Mouse (Mus musculus): ENCODE measurements around the gene Map9.
A peak's percentile ranks its signal among the peaks of the same experiment; 100 is the strongest.
"Not testable (repeated sequence)": the region's sequence is repeated elsewhere in the genome, so short reads cannot be mapped to it uniquely, and the experiment has no call there.

The Map9 gene

DNA sequence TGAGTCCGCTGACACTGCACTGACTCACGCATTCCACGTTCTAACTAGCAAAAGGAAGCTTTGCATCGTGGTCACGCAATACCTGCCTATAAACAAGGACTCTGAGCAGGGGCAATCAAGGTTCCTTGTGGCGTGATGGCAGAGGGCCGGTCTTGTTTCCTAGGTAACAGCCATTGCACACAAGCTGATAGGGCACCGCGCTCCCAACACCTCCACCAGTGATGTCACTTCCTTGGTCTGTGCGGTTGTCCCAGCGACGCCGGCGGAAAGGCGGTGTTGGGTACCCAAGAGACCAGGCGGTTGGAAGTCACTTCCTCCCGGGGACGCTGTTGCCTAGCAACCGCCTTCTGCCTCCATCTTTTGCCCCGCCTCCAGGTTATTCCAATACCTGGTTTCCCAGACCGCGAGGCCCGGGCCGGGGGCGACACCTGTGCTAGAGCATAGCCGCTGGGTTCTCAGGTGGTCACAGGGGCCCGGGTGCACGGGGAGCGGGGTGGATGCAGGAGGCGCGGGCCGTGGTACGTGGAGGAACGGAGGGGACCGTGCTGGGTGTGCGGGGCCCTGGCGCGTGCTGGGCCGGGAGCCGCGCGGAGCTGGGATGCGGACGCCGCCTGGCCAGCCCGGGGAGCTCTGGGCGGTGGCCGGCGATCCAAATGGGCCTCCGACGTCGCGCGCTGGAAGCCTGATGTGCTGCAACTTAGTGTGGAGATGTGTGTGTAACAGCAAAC is at the start of gene Map9:
Gene Map9, plus strand, starts transcription at position 248 of the 728 bp plus-strand sequence.
- peak; percentile 100 for DNase-seq

DNA sequence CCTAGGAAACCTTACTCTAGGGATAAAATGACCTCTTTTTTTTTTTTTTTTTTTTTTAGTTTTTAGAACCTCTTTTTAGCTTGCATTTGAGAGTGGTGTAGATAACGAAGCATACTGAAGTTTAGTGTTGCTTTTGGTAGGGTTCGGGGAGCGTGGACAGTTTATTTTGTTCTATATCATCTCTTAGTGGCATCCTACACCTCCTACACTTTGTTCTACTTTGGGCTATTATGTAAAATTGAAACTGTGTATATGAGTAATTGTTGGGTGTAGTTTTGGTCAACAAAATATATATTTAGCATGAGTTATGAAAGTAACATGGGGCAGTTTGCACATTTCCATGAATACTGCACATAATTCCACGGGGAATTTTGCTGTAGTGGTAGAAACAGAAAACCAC is 42.1 kb upstream of the Map9 start:
- no peak for DNase-seq

DNA sequence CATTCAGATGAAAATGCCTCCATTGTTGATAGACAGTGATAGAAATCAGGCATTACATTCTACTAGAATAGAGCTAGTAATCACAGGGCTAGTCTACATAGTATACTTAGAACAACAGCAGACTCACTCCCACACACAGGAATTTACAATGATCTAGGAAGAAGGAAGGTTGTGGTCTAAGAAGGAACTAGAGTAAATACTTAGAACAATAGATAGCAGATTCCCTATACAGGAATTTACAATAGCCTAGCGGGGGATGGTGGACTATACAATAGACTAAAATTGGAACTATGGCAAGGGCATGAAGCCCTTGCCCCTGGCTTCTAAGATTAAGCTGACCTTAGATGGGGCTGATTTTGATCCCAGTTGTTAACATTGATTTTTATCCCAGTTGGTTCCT is 31.1 kb upstream of the Map9 start:
- not testable (repeated sequence) for DNase-seq

DNA sequence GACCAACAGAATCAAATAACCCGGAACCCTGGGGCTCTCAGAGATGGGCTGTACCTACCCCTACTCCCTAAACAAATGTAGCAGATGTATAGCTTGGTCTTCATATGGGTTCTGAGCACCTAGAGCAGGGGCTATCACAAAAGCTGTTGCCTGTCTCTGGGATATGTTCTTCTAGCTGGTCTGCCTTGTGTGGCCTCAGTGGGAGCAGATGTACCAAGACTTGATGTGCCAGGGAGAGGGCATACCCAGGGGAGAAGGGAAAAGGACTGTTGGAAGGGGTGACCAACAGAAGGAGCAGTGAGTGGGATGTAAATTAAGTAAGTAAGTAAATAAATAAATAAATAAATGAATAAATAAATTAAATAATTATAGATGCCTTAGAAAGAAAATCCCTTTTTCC is 25.8 kb upstream of the Map9 start:
- DNase-seq: peak; percentile 75

DNA sequence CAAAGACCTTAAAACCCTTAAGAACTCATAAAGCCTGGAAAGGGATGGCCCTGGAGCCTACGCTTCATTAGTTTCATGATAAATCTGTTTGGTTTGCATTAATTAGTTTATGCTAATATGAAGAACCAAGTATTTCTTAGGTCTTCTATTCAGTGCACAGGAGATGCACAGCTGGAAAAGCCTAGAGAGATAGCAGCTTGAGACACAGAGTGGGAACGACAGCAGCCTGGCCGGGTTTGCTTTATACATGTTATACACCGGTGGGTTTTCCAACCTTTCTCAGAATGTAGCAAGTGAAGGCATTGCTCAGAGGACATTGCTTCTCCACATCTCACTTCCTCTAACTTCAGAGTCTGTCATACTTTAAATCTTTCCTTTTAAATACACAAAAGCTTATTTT is 25.3 kb upstream of the Map9 start:
- DNase-seq: no peak

DNA sequence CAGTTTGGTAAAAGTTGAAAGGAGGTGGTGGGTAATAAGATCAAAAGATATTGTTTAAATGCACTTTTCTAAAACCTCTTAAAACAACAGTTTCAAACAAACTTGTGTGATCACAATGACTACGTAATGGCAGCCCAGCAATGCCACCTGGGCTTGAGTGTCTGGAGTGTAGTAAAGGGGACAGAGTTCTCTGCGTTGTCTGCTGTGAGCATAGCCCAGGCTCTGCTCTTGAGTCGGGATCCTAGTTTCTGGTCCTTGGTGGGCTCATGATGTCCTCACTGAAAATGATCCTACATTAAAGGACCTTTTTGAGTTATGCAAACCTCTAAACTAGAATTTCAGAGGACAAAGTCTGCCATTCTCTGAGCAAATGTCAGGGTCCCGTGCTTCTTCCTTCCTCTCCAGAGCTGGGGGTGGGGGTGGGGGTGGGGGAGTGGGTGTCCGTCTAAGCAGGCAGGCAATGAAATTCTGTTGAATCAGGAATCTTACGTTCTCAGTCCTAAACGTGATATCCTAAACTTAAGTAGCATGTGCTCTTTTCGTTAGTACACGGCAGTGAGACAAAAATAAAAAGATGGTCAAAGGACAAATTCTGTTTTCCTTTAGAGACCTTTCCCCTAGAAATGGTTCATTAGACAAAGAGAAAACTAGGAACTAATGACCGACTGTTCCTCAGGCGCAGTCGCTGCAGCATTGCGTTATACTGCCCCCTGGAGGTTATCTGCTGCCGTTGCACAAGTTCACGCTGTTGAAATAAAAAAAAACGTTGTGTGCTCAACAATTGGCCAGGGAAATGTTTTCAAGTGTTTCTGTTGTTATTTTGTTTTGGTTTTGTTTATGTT is 24.5 kb upstream of the Map9 start:
- no peak for DNase-seq

DNA sequence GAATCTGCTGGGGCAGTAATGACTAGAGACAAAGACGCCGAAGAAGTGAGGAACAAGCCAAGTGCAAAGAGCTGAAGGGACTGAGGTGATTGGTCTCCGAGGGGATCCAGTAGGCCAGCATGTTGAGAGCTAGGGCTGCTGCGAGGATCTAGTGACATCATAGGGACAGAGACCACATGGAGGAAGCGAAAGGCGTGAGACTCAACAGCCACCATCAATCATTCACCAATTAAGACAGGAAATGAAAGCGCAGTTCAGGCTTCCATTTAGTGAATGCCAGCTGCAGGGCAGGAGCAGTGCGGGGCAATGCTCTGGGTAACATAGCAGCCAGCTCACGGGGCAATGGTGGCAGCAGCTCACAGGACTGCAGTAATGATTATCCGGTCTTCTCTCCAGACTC is 17.7 kb upstream of the Map9 start:
- peak; percentile 81 for DNase-seq

DNA sequence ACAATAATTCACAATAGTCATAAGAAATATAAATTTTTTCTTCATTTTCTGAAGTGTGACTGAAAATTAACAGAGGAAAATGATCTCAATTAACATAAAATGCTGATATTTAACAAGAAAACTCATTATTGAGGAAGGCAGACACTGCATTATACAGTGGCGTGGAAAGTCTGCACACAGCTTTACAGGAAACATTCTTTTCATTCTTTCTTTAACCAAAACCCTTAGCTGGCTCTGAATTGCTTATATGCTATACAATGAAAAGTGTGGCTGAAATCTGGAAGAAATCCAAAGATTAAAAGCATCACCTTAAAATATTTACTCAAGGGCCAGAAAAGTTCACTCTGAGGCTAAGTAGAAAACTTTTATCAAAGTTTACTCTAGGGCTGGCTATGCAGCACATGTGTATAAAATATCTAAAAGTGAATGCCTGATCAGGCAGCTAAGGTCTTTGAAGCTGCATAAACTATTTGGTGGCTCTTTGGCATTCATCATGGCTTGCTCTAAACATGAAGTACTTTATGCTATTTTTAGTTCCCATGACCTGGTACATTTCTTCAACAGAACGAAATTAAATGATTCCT is 9.5 kb upstream of the Map9 start:
- DNase-seq: peak; percentile 55

DNA sequence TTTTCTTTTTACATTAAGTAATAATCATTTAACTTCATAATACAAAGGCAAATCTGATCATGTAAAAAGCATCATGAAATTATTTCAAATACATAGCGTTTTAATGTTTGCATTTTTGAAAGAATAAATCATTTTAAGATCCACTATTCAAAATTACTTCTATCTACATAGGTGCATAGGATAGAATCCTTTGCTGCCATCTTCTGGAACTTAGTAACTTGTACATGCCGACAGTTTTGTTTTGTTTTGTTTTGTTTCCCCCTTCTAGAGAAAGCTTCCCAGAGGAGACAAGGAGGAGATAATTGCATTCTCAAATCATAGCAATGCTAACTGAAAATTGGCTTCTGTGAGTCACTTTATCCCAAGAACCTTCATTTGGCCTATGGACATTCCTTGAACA is 7.5 kb upstream of the Map9 start:
- no peak for DNase-seq

DNA sequence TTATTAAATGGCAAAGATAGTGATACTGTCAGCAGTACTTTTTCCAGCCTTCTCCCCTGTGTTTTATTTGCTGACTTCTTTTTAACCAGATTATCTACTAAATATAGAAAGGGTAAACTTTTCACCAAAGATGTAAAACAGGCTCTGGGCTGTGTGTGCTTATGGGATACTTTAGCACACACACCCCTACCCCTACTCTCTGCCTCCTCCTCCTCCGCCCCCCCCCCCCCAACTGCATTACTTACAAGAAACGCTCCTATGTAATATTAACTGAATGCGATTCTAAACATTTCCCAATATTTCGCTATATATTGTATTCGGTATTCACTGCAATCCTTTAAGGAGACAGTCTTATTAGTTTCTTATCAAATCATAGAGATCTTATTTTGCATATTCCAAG is 504 bp upstream of the Map9 start:
- no peak for DNase-seq

DNA sequence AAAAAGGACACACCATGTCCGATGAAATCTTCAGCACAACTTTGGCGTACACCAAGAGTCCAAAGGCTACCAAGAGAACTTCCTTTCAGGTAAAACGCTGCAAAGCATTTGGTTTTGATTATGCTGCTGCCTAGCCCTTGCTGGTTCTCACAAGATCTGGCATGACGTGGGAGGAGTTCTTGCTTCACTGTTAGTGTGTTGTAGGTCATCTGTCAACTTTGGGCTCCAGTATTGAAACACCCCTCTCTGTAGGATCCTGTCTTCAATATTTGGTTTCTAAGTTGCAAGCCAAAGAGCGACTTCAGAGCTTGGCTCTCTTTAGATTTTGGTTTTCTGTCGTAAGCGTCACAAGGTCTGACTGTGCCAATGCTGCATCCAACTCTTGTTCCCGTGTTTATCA is 1.2 kb downstream of the Map9 start:
- peak; percentile 53 for DNase-seq

DNA sequence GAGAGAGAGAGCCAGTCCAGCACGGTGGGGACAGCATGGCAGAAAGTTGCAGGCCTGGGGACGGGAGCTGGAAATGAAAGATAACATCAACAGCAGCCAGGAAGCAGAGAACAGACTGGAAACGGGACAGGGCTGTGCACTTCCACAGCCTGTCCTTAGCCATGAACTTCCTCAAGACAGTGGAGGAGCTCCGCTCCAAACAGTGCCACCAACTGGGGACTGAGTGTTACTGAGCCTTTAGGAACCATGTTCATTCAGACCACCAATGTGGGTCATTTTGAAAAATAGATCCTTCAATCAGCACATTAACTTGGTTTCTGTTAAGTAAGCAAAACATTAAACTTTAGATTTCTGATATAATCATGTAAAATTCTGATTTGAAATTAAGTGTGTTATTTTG is 4.6 kb downstream of the Map9 start:
- DNase-seq: peak; percentile 64

DNA sequence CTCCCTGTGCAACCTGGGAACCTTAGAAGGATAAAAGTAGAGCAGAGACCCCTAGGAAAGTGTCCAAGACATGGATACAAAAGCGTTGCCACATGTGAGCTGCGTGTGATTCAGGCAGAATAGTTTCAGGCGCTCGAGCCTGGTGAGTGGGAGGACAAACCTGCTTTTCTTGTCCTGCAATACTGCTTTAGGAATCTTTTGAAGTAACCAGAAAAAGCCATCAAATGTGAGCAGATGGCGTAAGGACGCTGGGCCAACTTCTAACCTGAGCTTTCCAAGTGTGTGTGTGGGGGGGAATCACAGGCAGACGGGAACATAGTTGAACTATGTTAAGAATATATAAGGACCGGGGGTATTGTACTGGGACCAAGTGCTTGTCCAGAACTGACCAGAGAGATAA is 6.7 kb downstream of the Map9 start:
- no peak for DNase-seq

DNA sequence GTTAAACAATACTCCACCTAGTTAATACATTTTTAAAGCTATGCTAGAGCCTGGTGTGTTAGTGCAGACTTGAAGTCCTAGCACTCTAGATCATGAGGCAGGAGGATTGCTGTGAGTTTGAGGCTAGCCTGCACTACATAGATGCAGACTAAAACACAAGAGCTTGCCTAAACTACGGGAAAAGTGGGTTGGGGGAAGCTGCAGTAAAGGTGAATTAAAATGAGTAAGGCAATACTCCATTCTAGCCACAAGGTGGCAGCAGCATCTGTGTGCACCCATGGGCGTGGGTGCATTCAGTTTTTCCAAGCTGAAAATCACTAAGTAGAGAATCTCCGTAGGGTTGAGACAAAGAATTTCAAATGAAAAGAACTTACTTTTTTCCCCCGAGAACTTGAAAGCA is 7.1 kb downstream of the Map9 start:
- DNase-seq: peak; percentile 28

DNA sequence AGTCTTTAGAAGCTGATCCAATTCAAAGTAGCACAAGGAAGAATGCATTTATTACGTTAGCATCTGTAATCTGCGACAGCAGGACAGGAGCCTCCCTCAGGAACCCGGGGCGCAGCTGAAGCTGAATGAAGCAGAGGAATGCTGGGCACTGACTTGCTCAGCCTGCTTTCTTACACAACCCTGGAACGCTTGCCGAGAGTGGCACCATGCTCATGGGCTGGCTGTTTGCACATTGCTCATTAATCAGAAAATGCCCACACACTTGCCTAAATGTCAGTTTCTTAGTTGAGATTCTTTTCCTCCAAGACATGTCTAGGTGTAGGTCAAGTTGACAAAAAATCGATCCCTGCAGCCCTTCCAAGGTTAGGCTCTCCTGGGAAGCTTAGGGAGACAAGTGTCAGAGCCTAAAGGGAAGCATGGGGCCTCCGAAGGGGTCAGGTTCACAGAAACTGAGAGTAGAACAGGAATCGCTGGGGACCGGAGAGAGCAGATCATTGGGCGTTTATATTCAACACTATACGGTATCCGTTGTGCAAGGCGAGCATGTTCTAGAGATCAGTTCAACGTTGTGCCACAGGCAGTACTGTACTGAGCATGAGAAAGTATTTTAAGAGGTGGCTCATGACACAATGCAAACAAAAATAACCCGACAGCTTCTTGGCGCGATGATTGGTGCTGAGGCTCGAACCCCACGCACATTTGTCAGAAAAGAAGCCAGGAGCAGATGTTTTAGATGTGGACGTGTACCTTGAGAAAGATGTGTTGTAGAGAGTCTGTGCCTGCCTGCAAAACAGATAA is 11.4 kb downstream of the Map9 start:
- DNase-seq: peak; percentile 89

DNA sequence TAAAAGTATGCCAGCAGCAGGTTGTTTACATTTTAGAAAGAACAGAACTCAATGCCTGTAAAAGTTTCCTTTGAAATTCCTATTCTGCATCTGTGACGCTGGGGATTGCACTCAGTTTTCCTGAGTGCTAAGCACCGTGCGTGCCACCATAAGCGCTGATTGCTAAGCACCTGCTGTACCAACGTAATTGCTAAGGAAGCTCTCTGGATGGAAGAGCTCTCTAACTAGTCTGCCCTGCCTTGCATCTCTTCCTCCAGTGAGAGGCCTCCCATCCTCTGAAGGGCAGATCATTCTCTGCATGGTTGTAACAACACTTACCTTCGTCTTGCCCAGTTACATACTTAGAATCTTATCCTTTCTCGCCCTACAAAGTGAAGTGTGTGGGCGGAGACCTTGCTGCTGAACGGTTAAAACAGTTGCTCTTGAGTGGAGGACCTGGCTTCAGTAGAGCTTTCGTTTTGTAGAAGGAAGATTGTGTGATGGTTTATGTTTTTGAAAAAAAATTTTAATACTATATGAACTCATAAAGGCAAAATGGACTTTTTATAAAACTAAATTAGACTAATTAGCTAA is 12.7 kb downstream of the Map9 start:
- DNase-seq: peak; percentile 58

DNA sequence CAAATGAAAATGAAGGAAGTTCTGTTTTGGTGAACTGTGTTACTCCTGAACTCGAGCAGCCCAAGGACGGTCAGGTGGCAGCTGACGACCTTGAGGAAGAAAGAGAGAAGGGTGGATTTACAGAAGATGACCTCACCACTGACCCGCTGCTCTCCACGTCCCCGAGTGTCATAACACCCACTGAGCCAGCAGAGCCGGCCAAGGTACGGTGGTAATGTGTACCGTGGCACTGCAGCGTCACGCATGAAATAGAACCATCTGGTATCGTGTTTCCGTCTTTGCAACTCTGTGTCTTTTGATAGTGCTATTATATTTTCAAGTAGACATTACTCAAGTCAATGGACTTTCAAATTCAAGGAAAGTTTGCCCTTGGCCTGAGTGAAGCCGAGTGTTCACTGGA is 19.1 kb downstream of the Map9 start:
- no peak for DNase-seq

DNA sequence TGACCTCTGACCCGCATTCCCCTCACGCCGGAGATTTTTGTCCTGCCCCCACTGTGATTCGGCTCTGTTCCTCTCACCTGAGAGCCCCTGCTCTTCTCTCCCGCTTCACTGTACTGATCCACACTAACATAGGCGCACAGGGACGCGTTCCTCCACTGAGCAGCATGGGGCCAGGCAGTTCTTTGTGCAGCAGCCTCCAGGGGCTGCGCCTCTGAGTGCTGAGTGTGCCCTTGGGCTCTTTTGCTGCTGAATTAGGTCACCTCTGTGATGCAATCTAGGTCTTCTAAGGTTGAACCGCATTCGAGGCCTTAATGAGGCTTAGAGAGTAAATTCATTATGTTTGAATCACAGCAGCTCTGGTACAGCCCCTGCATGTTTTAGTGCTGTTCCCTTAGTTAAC is 24.5 kb downstream of the Map9 start:
- DNase-seq: no peak

DNA sequence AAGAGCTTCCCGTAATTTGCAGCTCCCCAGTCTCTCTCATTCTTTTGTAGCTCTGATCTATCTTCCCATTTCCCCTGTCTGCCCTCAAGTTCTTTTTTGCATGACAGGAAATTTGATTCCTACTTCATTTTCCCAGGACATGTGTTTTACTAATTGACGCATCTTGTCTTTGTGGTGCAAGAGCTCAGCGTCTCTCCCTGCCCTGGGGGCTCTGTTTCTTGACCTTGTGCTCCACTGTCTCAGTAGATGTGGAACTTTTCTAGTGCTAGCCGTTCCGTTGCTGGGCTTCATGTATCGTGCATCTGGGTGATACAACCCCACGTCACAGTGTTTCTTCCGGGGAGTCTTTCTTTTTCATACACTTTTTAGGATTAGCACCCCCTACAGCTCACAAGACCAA is 27.2 kb downstream of the Map9 start:
- DNase-seq: no peak

DNA sequence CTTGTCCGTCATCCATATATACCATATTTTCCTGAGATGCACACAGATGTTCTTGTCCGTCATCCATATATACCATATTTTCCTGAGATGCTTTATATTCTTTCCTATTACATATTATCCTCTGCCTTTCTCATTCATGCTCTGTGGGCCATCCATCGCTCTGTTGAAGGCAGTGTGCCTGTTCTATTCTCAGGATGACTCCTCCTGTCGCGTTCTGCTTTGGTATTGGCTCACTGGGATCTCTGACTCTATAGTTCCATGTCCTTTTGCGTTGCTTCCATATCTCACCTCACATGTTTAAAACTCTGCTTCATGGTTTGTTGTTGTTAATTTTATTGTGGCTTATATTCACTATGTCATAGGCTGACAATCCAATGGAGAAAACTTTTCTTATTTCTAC is 48.0 kb downstream of the Map9 start:
- DNase-seq: no peak

DNA sequence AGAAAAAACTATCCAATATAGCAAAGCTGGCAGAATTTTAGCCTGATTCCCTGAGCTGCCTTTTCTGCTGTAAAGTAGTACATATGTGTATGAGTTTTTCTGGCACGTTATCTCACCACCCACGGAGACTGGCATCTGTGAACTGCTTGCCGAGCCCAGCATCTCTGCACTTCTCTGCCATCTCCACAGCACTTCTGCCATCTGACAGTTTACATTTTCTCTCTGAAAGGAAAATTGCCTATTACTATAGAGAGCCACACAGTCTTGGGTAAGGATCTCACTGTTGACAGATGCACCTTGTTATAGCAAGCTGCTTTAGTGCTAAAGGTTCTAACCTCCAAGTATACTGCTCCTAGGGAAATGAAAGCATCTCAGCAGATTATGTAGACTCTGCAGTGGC is 48.5 kb downstream of the Map9 start:
- no peak for DNase-seq

DNA sequence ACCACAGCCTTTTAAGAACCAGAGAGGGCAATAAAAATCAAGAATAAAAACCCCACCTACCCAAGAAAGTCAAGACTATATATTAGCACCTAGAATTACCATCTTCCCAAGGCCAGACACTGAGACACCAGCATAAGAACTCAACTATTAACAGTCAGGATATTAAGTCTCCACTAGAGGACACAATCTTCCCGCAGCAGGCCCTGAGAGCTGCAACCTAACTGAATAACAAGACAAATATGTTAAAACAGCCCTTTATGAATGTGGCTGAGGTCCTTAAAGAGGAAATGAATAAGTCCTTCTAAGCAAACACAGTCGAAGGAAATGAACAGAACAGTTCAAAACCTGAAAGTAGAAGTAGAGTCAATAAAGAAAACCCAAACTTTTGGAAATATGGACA is 49.6 kb downstream of the Map9 start:
- no peak for DNase-seq

DNA sequence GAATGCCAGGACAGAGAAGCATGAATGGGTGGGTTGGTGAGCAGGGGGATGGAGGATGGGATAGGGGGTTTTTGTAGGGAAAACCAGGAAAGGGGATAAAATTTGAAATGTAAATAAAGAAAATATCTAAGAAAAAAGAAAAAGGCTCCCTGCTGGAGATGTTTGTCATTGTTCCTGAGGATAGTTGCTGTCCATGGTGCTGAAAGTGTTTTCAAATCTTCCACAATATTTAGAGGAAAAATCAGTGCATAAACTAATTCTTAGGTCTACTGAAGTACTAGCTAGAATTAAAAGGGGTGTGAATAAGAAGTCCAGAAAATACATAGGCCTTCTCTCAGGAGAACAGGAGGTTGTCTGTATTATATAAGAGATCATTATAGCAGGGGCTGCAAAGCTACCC is 54.6 kb downstream of the Map9 start:
- no peak for DNase-seq
